Comparison of ENCODE assay signal across 8 mouse cellular contexts in the genomic region with DNA sequence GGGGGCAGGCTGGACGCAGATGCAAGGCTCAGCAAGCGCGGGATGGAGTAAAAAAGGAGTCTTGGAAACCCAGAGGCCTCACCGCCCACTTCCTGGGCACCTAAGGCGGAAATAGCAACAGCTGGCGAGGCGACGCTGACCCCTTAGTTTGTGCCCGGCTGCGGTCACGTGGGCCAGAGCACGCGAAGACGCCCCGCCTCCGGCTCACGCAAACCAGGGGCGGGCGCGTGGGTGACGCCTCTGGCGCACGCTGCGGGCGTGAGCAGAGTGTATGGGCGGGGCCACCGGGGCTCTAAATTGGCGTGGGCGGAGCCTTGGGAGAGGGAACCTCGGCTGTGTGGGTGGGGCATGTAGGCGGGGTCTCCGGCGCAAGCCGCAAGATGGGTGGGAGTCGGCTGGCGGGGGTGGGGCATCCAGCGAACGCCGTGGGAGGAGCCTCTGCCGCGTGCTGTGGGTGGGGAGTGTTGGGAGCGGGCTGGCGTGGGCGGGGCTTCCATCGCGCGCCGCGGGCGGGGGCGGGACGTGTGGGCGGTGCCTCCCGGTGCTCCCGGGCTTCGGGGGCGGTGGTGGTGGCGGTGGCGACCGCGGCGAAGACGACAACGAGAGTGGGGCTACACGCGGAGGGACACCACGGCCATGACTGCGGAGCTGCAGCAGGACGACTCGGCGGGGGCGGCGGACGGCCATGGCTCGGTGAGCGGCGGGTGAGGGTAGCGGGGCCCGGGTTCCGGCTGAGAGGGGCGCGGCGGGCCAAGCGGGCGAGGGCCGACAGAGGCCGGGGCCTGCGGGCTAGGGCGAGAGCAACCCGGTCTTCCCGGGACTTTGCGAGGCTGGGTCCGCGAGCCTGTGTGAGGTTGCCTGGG. TPM values are rescaled to one million over a fixed set of nuclear protein-coding genes. Genes with fewer than 3 reads are reported as not detected.
A peak's percentile ranks its signal among the peaks of the same experiment; 100 is the strongest.
DNase-seq lines count a peak whose midpoint lies in the region; ATAC-seq lines count a peak whose summit lies in the region.

Usp28 (plus strand) TSS at position 531 of the 863 bp plus-strand sequence.

- H3K27ac ChIP-seq in forebrain, embryonic 10.5 days: peak within 1 kb of the TSS; percentile 90
- peak within 1 kb of the TSS; percentile 99 for H3K27ac ChIP-seq in heart, embryonic 16.5 days (ENCODE audit: low read length)
- peak within 1 kb of the TSS; percentile 82 for H3K27ac ChIP-seq in liver, embryonic 15.5 days (replicated peaks)
- no peak within 1 kb of the TSS; the same call in none of the 2 replicates for H3K27ac ChIP-seq in neural tube, embryonic 12.5 days

- peak; percentile 98 to 99 for DNase-seq in CD8-positive naive resting alpha-beta T cell, adult 2 months (ENCODE audit: low read depth in 2 of 2, low spot score in 2 of 2)
- DNase-seq in c-Kit-positive CD71-negative TER-119-negative erythroid progenitor cells, embryonic 14.5 days (ENCODE audit: low read depth): peak; percentile 94
- peak; percentile 100 for DNase-seq in forebrain, embryonic 10.5 days (ENCODE audit: extremely low spot score, low spot score)
- peak; percentile 99 to 100 for DNase-seq in kidney, postnatal 36 days
- peak; percentile 95 for DNase-seq in telencephalon, adult 2 months (ENCODE audit: low read depth, low spot score)

- H3K36me3 ChIP-seq in forebrain, embryonic 10.5 days (replicated peaks): peaks cover 15% of the 10 kb centered on the region
- H3K36me3 ChIP-seq in heart, embryonic 16.5 days (ENCODE audit: control insufficient read depth, insufficient read depth): no peaks in the 10 kb centered on the region
- no peaks in the 10 kb centered on the region for H3K36me3 ChIP-seq in liver, embryonic 15.5 days (replicated peaks)
- no peaks in the 10 kb centered on the region for H3K36me3 ChIP-seq in neural tube, embryonic 12.5 days

- peak within 1 kb of the TSS; percentile 84 for H3K9ac ChIP-seq in heart, embryonic 16.5 days (ENCODE audit: low read length)
- H3K9ac ChIP-seq in liver, embryonic 15.5 days: peak within 1 kb of the TSS; percentile 69
- H3K9ac ChIP-seq in neural tube, embryonic 12.5 days: peak within 1 kb of the TSS; percentile 78

- under 1% methylated on average over 90 of the region's 94 CpGs for whole genome bisulfite sequencing in forebrain, embryonic 10.5 days
- under 1% methylated on average over 88 of the region's 94 CpGs for WGBS in heart, embryonic 16.5 days
- WGBS in liver, embryonic 15.5 days (ENCODE audit: insufficient replicate concordance): under 1% methylated on average over 89 of the region's 94 CpGs
- under 1% methylated on average over 84 of the region's 94 CpGs for WGBS in neural tube, embryonic 12.5 days

- H3K27me3 ChIP-seq in forebrain, embryonic 10.5 days (ENCODE audit: poor library complexity, severe bottlenecking): no peaks in the 10 kb centered on the region
- H3K27me3 ChIP-seq in heart, embryonic 16.5 days (ENCODE audit: control insufficient read depth, insufficient read depth, low read length): no peaks in the 10 kb centered on the region
- no peaks in the 10 kb centered on the region for H3K27me3 ChIP-seq in liver, embryonic 15.5 days
- H3K27me3 ChIP-seq in neural tube, embryonic 12.5 days (replicated peaks): no peaks in the 10 kb centered on the region

- H3K4me2 ChIP-seq in heart, embryonic 16.5 days (ENCODE audit: low read depth, low read length): peak within 1 kb of the TSS; percentile 74
- peak within 1 kb of the TSS; percentile 99 for H3K4me2 ChIP-seq in liver, embryonic 15.5 days
- peak within 1 kb of the TSS; percentile 75 for H3K4me2 ChIP-seq in neural tube, embryonic 12.5 days (replicated peaks)

- ATAC-seq in heart, embryonic 16.5 days (replicated peaks; ENCODE audit: extremely low read depth, insufficient read depth, low FRiP score): peak; percentile 91
- ATAC-seq in liver, embryonic 15.5 days (ENCODE audit: insufficient read depth): peak; percentile 90
- peak; percentile 89 for ATAC-seq in neural tube, embryonic 12.5 days (ENCODE audit: low FRiP score, low read depth)

- no peaks in the 10 kb centered on the region for H3K9me3 ChIP-seq in forebrain, embryonic 10.5 days
- H3K9me3 ChIP-seq in heart, embryonic 16.5 days (replicated peaks; ENCODE audit: control insufficient read depth, low read length): no peaks in the 10 kb centered on the region
- no peaks in the 10 kb centered on the region for H3K9me3 ChIP-seq in liver, embryonic 15.5 days (replicated peaks)
- no peaks in the 10 kb centered on the region for H3K9me3 ChIP-seq in neural tube, embryonic 12.5 days

- peaks cover 50% of the 10 kb centered on the region for H3K4me1 ChIP-seq in forebrain, embryonic 10.5 days
- peaks cover 12% of the 10 kb centered on the region for H3K4me1 ChIP-seq in heart, embryonic 16.5 days (ENCODE audit: control insufficient read depth, insufficient read depth, low read length)
- H3K4me1 ChIP-seq in liver, embryonic 15.5 days (replicated peaks): peaks cover 54% of the 10 kb centered on the region
- peaks cover 18% of the 10 kb centered on the region for H3K4me1 ChIP-seq in neural tube, embryonic 12.5 days

- H3K4me3 ChIP-seq in forebrain, embryonic 10.5 days: peak within 1 kb of the TSS; percentile 74
- peak within 1 kb of the TSS; percentile 66 for H3K4me3 ChIP-seq in heart, embryonic 16.5 days (ENCODE audit: low read length)
- H3K4me3 ChIP-seq in liver, embryonic 15.5 days (replicated peaks): peak within 1 kb of the TSS; percentile 77
- H3K4me3 ChIP-seq in neural tube, embryonic 12.5 days: peak within 1 kb of the TSS; percentile 78

RNA-seq across cellular contexts. Expression of gene Usp28, which starts in this region (rescaled TPM):
- polyA plus RNA-seq in forebrain, embryonic 10.5 days (2016; fragmentation: Nextera tagmentation; extraction: Ambion mirVana): 56.2 and 56.4 TPM in 2 replicates
- 119 and 121 TPM in 2 replicates for polyA plus RNA-seq in heart, embryonic 16.5 days (2015; fragmentation: Nextera tagmentation; extraction: Ambion mirVana)
- polyA plus RNA-seq in liver, embryonic 15.5 days (2015; fragmentation: Nextera tagmentation; extraction: Ambion mirVana): 3.9 and 5.4 TPM in 2 replicates
- polyA plus RNA-seq in neural tube, embryonic 12.5 days (2016; fragmentation: Nextera tagmentation; extraction: Ambion mirVana): 42.7 and 44.0 TPM in 2 replicates
